Mouse (Mus musculus) megakaryocyte progenitor cell, adult 5-6 weeks (primary cell): ENCODE measurements around the gene Micall1. TPM values are rescaled to one million over a fixed set of nuclear protein-coding genes. Genes with fewer than 3 reads are reported as not detected.

Experiments
- ATAC-seq: replicated peaks from 2 replicates; pipeline ENCODE4 v1.8.0; 2016; ENCODE audit warnings: mild to moderate bottlenecking, moderate TSS enrichment, inconsistent platforms; ENCODE audit not compliant: poor library complexity
- total RNA-seq, 2 experiments: library from RNA; stranded (forward) in 1 of 2; stranded (reverse) in 1 of 2; fragments of 157-497, 149-512 nt in 1 of 2; fragments of 200-1000 nt in 1 of 2; gene quantifications; 2 replicates each; pipeline versions ENCODE4 v1.2.3 to v1.2.4; 2015 to 2017

Micall1 gene
- total RNA-seq, 2 experiments from 2014 or later = 3.6 to 4.8 TPM

GRCm38 (mm10) chr15:79096556-79096955 is 12.1 kb upstream of the Micall1 start:
- no peak for ATAC-seq

- no peak for ATAC-seq
Measured at GRCm38 (mm10) chr15:79097135-79097534, 11.6 kb upstream of the Micall1 start.

- ATAC-seq = peak; percentile 78
Measured at GRCm38 (mm10) chr15:79097611-79098025, 11.1 kb upstream of the Micall1 start.

- no peak for ATAC-seq
Measured at GRCm38 (mm10) chr15:79098220-79098619, 10.5 kb upstream of the Micall1 start.

GRCm38 (mm10) chr15:79098868-79099267 is 9.8 kb upstream of the Micall1 start:
- no peak for ATAC-seq

GRCm38 (mm10) chr15:79099456-79099855 is 9.2 kb upstream of the Micall1 start:
- ATAC-seq = no peak

- no peak for ATAC-seq
Measured at GRCm38 (mm10) chr15:79100391-79100790, 8.3 kb upstream of the Micall1 start.

- ATAC-seq = no peak
Measured at GRCm38 (mm10) chr15:79101531-79101930, 7.2 kb upstream of the Micall1 start.

GRCm38 (mm10) chr15:79103264-79103663 is 5.4 kb upstream of the Micall1 start:
- ATAC-seq = no peak

GRCm38 (mm10) chr15:79105804-79106203 is 2.9 kb upstream of the Micall1 start:
- peak; percentile 78 for ATAC-seq

GRCm38 (mm10) chr15:79107966-79108365 is 732 bp upstream of the Micall1 start:
- no peak for ATAC-seq

- 0 out of 2 replicates have a peak, but pooled peaks have one; percentile 19 for ATAC-seq
Measured at GRCm38 (mm10) chr15:79109321-79109934, 730 bp downstream of the Micall1 start.

- no peak for ATAC-seq
Measured at GRCm38 (mm10) chr15:79110031-79110430, 1.3 kb downstream of the Micall1 start.

- ATAC-seq = no peak
Measured at GRCm38 (mm10) chr15:79110528-79110927, 1.8 kb downstream of the Micall1 start.

GRCm38 (mm10) chr15:79111774-79112173 is 3.1 kb downstream of the Micall1 start:
- peak; percentile 40; the same call in 1 of the 2 replicates for ATAC-seq

- ATAC-seq = no peak
Measured at GRCm38 (mm10) chr15:79115276-79115675, 6.6 kb downstream of the Micall1 start.

- ATAC-seq = no peak
Measured at GRCm38 (mm10) chr15:79119491-79119890, 10.8 kb downstream of the Micall1 start.

GRCm38 (mm10) chr15:79122119-79122518 is 13.4 kb downstream of the Micall1 start:
- no peak for ATAC-seq

GRCm38 (mm10) chr15:79122546-79122945 is 13.8 kb downstream of the Micall1 start:
- ATAC-seq = no peak

- no peak for ATAC-seq
Measured at GRCm38 (mm10) chr15:79123751-79124150, 15.1 kb downstream of the Micall1 start.

- no peak for ATAC-seq
Measured at GRCm38 (mm10) chr15:79124331-79124875, 15.7 kb downstream of the Micall1 start.

- peak; percentile 60 for ATAC-seq
Measured at GRCm38 (mm10) chr15:79126217-79126932, 17.7 kb downstream of the Micall1 start.
